Mouse (Mus musculus) spleen, postnatal 10 days (tissue): ENCODE measurements around the gene Pgls.
A peak's percentile ranks its signal among the peaks of the same experiment; 100 is the strongest.

Source experiments
- DNase-seq, 2 experiments: peaks; one replicate each; pipeline ENCODE4 v3.0.0; 2021 to 2022; ENCODE audit warnings: low spot score in 2 of 2

Pgls gene

GRCm38 (mm10) chr8:71591471-71592373 is at the start of gene Pgls:
Gene Pgls (plus strand): TSS chr8:71592176.
- DNase-seq, result peak; percentile 85 to 92

- DNase-seq, result peak; percentile 83 to 93
Measured at GRCm38 (mm10) chr8:71542632-71543343, 49.2 kb upstream of the Pgls start, which contains the start of gene Mvb12a. Gene Mvb12a (plus strand): TSS chr8:71542922.

DNA sequence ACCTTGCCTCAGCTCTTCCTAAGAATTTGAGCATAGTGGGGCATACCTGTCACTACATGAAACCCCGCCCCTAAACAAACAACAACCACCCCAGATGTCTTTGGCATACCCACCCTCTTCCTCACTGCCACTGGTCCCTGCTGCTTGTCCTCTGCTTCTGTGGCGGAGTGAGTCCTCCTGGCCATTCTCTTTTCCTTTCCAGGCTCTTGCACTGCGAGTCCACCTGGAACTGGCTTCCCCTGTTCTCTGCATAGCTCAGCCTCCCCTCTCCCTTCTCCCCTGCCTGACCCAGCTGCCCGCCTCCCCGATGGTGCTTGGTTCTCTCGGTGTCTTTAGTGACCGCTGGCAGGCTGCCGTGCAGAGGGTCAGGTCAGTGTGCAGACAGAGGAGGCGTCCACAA is 48.2 kb upstream of the Pgls start:
- no peak for DNase-seq

GRCm38 (mm10) chr8:71545053-71545452 is 46.9 kb upstream of the Pgls start:
- no peak for DNase-seq

- no peak for DNase-seq
Measured at GRCm38 (mm10) chr8:71547590-71547989, 44.4 kb upstream of the Pgls start.

GRCm38 (mm10) chr8:71550754-71551153 is 41.2 kb upstream of the Pgls start:
- DNase-seq, result no peak

DNA sequence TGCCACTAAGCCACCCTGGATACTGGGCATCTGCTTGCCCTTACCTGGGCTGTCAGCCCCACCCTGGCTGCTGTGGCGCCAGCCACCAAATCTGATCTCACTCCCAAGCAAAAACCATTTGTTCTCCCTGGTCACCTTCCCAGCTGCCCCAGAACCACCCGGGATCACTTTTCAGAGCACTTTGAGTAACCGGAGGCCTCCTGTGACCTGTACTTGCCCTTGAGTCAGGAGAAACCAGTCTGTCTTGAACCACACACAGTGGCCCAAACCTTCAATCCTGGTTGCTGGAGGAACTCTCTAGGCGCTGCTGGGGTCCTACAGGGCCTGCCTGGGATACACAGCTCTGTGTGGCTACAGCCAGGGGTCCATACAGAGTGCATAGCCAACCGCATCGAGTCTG is 39.2 kb upstream of the Pgls start:
- no peak for DNase-seq

DNA sequence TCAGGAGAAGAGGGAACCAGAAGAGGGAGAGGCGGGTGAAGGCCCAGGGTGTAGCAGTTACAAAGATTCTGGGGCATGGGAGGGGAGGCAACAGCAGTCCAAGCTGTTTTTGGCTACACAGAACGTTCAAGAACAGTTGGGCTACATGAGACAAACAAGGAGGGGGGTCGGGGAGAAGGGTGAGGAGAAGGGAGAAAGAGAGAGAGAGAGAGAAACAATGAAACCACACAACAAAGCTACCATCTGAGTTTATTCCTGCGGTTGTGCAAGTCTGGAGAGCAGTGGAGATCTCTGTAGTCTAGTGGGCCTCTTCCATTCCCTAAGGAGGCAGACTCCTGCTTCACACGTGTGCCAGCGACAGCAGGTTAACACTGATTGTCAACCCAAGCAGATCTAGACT is 38.0 kb upstream of the Pgls start:
- DNase-seq, result no peak

GRCm38 (mm10) chr8:71554644-71555043 is 37.3 kb upstream of the Pgls start:
- no peak for DNase-seq

DNA sequence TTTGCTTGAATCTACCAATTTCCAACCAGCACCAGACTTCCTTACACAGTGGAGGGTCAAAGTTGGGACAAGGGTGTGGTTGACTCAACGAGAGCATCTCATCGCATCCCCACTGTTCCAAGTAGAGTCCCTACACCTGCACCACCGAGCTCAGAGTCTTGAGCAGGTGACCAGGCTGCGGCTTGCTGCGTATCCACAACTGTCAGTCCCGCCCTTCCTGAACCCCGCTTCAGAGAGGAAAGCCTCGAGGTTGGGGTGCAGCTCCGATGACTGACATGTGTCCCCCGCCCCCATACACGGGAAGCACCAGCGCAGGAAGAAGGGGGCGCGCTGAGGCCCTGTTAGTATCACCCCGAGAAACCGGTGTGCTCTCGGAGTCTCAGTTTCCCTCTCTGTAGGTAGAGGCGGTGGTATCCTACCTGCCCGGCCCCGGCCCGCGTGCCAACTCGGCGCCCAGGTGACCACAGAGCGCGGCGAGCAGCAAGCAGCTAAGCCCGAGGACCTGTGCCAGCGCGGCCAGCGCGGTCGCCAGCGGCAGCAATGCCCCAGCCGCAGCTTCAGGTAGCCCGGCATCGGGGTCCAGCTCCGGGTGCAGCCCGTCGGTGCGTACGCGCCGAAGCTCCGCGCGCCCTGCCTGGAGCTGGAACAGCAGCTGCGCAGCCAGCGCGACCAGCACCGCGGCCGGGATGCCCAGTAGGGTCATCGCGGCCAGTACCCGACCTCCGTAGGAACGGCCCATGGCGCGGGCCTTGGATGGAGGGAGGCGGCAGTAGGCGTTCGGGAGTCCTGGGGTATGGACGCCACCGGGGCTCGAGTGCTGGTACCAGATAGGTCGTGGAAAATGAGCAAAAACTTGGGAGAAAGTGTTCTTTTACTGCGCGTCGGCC is 33.7 kb upstream of the Pgls start, which contains the start of gene Tmem221:
Gene Tmem221, minus strand, starts transcription at position 801 of the 887 bp plus-strand sequence.
- no peak for DNase-seq

GRCm38 (mm10) chr8:71558958-71559690 is 32.9 kb upstream of the Pgls start:
- DNase-seq, result peak; percentile 52 to 83

GRCm38 (mm10) chr8:71560071-71560470 is 31.9 kb upstream of the Pgls start:
- DNase-seq, result no peak

DNA sequence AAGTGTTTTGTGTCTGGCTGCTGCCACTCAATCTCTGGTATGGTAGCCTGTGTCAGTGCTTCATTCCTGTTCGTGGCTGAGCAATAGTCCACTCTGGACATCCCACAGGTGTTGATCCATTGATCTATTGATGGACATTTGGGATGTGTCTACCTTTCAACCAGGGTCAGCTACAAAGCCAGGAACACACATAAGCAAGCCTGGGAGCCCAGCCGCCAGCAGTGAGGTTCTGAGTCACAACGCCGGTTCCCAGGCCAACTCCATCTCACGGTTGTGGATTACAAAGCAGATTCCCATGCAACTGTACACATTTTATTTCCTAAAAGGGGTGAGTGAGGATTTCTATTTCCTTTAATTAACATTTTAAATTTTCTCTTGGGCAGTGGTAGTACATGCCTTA is 31.2 kb upstream of the Pgls start:
- no peak for DNase-seq

DNA sequence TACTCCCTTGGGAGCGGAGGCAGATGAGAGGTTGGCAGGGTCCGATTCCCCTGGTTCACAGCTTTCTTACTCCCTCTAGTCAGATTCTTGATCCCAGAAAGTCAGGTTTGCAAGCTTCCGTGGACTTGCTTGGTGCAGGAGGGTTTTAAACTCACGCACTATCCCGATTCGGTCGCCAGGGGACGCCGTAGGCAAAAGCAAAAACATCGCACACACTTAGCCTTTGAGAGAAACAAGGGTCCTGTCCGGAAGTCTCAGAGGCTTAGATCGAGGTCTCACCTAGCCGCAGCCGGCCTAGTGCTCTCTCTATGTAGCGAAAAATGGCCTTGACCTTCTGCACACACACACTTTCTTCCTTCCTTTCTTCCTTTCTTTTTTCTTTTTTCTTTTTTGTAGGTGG is 30.6 kb upstream of the Pgls start:
- peak; percentile 37 to 72 for DNase-seq

GRCm38 (mm10) chr8:71562751-71563150 is 29.2 kb upstream of the Pgls start:
- peak; percentile 73 to 89 for DNase-seq

GRCm38 (mm10) chr8:71563992-71564391 is 28.0 kb upstream of the Pgls start:
- DNase-seq, result no peak

GRCm38 (mm10) chr8:71566501-71566900 is 25.5 kb upstream of the Pgls start, which contains the start of gene Nxnl1:
Gene Nxnl1 (minus strand): TSS chr8:71566601.
- no peak for DNase-seq

DNA sequence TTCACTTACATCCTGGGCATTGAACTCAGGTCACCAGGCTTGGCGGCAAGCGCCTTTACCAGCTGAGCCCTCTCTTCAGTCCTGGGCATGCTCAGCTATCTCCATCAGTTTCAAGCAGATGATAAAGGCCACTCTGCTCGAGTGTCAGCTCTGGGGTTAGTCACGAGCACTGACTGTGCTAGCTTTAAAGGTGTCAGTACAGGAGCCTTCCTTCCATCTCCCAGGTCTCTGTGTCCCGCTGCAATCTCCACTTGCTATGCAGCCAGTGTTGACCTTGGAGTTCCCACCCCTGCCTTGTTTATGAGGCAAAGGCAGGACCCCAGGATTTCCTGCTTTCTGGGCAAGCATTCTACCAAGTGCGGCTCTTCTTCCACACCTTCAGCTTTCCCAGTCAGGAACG is 24.4 kb upstream of the Pgls start:
- no peak for DNase-seq

DNA sequence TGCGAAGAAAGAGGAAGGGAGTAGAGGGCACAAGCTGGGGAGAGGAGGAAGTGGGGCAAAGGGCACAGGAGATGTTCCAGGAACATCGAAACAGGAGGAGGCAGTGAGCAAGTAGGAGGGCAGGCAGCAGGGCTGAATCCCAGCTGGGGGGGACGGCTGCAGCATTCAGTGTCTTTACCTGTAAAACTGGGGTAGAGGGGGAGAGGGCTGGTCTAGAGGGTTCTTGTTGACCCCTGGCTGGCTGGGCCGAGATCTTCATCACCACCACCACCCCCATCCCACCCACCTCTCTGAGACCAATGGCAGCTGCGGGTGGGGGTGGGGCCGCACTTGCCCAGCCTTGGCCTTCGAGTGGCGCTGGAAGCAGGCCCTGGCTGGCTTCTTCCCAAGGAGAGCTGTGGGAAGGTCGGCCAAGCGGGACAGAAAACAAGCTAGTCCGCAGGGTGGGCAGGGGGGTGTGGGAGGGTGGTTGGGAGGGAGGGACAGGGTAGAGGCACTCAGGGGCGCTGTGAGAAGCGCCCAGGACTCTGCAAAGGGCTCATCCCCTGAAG is 23.5 kb upstream of the Pgls start, which contains the start of gene Slc27a1:
Gene Slc27a1, plus strand, starts transcription at position 496 of the 551 bp plus-strand sequence.
- no peak for DNase-seq

DNA sequence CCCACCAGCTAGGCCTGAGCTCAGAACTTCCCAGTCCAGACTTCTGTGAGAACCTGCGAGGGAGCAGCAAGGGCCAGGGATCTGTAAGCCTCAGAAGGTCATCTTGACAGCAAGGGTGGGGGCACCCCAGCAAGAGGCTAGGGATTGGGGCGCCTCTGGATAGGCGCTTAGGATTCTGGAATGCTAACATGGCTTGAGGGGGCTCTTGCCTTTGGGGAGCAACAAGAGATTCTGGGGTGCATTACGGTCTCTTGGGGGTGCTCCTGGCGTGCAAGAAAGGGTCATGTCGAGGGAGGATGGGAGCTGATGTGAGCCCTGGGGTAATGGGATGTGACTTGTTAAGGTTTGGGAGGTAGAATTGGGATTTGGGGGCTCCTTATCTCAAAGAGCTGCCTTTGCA is 23.0 kb upstream of the Pgls start:
- no peak for DNase-seq
